Mouse (Mus musculus) forebrain, embryonic 13.5 days (tissue): ENCODE results near the gene Fgfr1op. TPM values are rescaled to one million over a fixed set of nuclear protein-coding genes. Genes with fewer than 3 reads are reported as not detected.
"Not testable (repeated sequence)": the region's sequence is repeated elsewhere in the genome, so short reads cannot be mapped to it uniquely, and the experiment has no call there.

Experiments
- ATAC-seq: fragments of 200-750 bp; cut with Nextera tagmentation; 2 replicates; pipeline ENCODE4 v1.8.0; 2017
- H3K27ac ChIP-seq: fragments of 300-500 bp; sonication (generic); 2 replicates; pipeline ENCODE4 v1.5.1; 2015; ENCODE audit warnings: inconsistent platforms, mild to moderate bottlenecking, moderate library complexity
- H3K27me3 ChIP-seq: fragments of 300-500 bp; sonication (generic); 2 replicates; pipeline ENCODE4 v1.6.1; 2015; ENCODE audit warnings: mild to moderate bottlenecking, inconsistent platforms
- H3K36me3 ChIP-seq: fragments of 300-500 bp; sonication (generic); 2 replicates; pipeline ENCODE4 v1.6.1; 2015; ENCODE audit warnings: mild to moderate bottlenecking, inconsistent platforms; ENCODE audit not compliant: poor library complexity, severe bottlenecking
- H3K4me1 ChIP-seq: fragments of 300-500 bp; sonication (generic); 2 replicates; pipeline ENCODE4 v1.6.1; 2015; ENCODE audit warnings: inconsistent platforms
- H3K4me2 ChIP-seq: fragments of 300-500 bp; sonication (generic); 2 replicates; pipeline ENCODE4 v1.6.1; 2015; ENCODE audit warnings: inconsistent platforms, mild to moderate bottlenecking, moderate library complexity
- H3K4me3 ChIP-seq: fragments of 300-500 bp; sonication (generic); 2 replicates; pipeline ENCODE4 v1.5.1; 2015; ENCODE audit warnings: mild to moderate bottlenecking, inconsistent platforms
- H3K9ac ChIP-seq: fragments of 300-500 bp; sonication (generic); 2 replicates; pipeline ENCODE4 v1.6.1; 2015; ENCODE audit warnings: mild to moderate bottlenecking, inconsistent platforms
- H3K9me3 ChIP-seq: fragments of 300-500 bp; sonication (generic); replicated peaks from 2 replicates; pipeline ENCODE4 v1.6.1; 2016; ENCODE audit warnings: inconsistent platforms
- WGBS: fragments of 180-500 bp; shearing (Covaris S2); methylation state at CpG from one replicate; pipeline ENCODE4 v1.1.7; 2015; 5-methylcytosine and 5-hydroxymethylcytosine counted together
- polyA plus RNA-seq: library from polyadenylated mRNA; unstranded; fragments of >200 nt; fragmentation: Nextera tagmentation; extraction: Ambion mirVana; gene quantifications from 2 replicates; pipeline ENCODE4 v1.2.1, GENCODE M21; 2015

Gene Fgfr1op
- 28.8 and 31.6 TPM in 2 replicates for polyA plus RNA-seq

DNA sequence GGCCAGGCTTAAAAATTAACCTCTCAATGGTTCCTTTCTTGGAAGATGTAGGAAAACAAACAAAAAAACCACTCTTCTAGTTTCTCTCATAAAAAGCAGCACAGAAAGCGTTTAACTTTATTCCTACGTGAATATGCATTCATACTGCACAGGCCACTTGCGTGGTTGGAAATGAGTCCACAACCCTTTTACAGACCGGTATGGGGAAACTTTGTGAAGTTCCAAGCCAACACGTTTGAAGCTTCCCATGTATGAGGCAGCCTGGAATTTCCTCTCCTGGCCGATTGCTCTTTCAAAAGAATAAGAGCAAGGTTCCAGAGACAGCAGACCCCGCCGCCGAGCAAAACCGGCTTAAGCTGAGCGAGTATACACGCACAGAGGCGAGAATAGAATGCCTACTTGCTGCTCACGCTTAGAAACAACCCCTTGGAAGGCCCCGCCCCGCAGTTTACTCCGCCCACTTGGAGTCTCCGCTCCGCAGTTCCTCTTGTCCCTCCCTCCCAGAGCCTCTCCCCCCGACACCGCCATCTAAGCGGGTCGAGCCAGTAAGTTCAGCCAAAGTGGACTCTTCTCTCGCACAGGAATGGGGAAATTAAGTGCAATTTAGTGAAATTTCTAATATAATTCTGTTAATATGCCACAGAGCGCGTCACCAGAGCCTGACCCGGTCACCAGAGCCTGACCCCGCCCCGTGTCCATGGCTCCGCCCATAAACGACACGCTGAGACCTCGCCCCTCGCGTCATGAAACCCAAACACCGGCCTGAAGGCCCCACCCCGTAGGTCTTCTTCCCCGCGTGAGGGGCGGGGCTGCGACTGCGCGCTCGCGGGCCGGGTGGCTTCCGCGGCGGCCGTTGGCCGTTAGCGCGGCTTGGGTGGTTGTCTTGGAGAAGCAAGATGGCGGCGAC, at the start of gene Fgfr1op:
TSS of gene Fgfr1op (plus strand) at position 801 of the 907 bp plus-strand sequence.
- H3K4me3 ChIP-seq = peak within 1 kb of the TSS; percentile 53
- H3K36me3 ChIP-seq = peaks cover 11% of the 10 kb centered on the region
- H3K4me2 ChIP-seq = peak within 1 kb of the TSS; percentile 57
- not testable (repeated sequence) for H3K9me3 ChIP-seq, H3K27ac ChIP-seq, H3K4me1 ChIP-seq, H3K27me3 ChIP-seq
- H3K9ac ChIP-seq = peak within 1 kb of the TSS; percentile 65
- ATAC-seq = peak; percentile 97
- WGBS = under 1% methylated on average over 16 of the region's 55 CpGs

DNA sequence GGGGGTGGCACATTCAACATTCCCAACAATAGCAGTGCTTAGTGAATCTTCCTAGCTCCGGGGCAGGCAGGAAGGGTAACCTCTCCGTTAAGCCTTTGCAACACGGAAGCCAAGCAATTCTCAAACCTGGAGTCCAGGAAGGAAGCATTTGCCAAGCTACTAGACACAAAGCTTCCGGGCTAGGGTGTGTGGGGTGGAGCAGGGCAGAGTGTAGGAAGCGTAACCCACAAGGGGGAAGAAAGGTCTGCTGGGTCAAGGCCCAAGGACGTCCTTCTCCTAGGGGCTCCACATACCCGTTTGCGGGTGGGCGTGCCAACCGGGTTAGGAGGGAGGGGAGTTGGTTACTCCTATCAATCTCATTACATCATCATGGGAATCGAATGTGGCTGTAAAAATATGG, 48.9 kb upstream of the Fgfr1op start:
- not testable (repeated sequence) for H3K27ac ChIP-seq, H3K9ac ChIP-seq, H3K36me3 ChIP-seq, H3K4me2 ChIP-seq, H3K9me3 ChIP-seq, H3K27me3 ChIP-seq, ATAC-seq, H3K4me3 ChIP-seq, H3K4me1 ChIP-seq
- WGBS = 79% methylated on average over 8 of the region's 11 CpGs

DNA sequence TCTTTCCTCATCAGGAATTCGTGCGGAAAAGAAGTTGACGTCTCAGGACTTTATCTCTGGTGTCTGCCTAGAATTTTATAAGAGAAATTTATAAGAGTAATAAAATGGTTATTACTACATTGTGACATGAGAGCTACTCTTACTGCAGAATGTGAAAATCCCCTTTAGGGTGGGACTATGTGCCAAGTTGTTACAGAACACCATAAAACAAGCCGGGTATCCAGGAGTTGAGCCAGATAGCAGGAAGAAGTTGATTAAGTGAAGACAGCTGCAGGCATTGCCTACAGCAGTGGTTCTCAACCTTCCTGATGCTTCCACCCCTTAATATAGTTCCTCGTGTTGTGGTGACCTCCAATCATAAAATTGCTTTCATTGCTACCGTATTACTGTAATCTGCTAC, 48.4 kb upstream of the Fgfr1op start:
- H3K4me1 ChIP-seq, H3K4me3 ChIP-seq, H3K9me3 ChIP-seq, ATAC-seq, H3K36me3 ChIP-seq, H3K27ac ChIP-seq, H3K4me2 ChIP-seq, H3K27me3 ChIP-seq, H3K9ac ChIP-seq: not testable (repeated sequence)
- WGBS = no CpG with 5 or more reads among the region's 6 CpGs

DNA sequence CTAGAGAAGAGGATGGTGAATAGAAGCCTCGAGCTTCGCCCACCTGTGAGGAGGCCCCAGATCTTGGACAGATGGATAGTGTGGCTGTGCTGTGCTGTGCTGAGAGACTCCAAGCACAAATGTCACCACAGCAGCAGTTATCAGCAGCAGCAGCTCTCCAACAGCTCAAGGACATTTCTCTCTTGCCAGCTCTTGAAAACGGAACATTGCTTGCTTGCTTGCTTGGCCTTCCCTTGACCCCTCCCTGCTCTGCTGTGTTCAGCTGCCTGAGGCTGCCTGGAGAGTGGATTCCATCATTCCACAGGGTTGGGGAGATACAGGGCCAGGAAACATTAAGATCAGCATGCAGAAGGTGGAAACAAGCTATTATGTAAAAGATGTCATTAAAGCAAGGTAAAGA, 42.3 kb upstream of the Fgfr1op start:
- WGBS = no CpG with 5 or more reads among the region's 3 CpGs
- not testable (repeated sequence) for ATAC-seq, H3K36me3 ChIP-seq, H3K27ac ChIP-seq, H3K4me3 ChIP-seq, H3K9ac ChIP-seq, H3K4me1 ChIP-seq, H3K9me3 ChIP-seq, H3K27me3 ChIP-seq, H3K4me2 ChIP-seq

DNA sequence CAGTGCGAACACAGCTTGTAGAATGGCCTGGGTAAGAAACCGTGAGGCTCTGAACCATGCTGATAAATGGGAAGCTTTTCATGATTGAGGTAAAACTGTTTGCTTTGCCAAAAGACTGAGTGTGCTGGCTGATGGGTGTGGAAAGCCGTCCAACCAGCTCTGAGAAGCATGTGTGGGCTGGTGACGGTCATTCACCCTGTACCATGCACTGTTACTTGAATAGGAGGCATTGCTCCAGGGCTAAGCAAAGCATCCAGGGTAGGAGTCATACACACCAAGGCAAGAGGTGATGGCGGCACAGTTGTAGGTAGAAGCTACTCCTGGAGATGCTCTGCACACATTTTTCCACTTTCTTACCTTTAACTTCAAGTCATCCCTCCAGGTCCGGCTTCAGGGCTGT, 40.7 kb upstream of the Fgfr1op start:
- H3K4me1 ChIP-seq, H3K9me3 ChIP-seq, H3K9ac ChIP-seq, ATAC-seq, H3K4me2 ChIP-seq, H3K27me3 ChIP-seq, H3K27ac ChIP-seq, H3K36me3 ChIP-seq, H3K4me3 ChIP-seq: not testable (repeated sequence)
- WGBS = 83% methylated on average over 1 of the region's 6 CpGs

DNA sequence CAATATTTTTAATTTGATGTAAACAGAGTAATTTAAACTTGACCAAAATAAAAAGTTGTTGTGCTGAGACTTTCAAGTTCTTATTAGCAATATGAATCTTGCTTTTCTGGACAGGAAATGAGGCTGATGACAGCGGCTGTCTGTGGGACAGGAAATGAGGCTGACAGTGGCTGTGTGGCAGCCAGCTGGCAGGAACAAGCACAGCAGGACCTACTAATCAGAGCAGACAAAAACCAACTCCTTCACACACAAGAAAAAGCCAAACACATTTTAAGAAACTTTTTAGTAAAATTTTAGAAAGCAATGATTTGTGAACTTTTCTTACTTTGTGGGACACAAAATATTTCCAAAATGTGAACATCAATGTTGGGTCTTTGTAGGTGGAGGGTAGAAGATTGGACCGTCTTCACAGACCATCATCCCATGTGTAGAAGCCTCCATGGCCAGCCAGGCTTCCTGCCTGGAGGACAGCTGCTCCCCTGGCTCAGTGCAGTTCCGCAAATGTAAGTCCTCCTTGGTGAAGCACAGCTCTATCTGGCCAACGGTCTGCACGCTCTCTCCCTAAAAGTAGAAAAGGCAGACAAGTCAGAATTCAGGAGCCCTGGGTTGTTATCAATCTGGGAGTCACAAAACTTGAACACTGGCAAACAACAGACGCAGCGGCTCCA, 36.8 kb upstream of the Fgfr1op start:
- not testable (repeated sequence) for H3K9me3 ChIP-seq, H3K4me3 ChIP-seq, H3K9ac ChIP-seq, H3K27ac ChIP-seq, ATAC-seq, H3K27me3 ChIP-seq, H3K4me2 ChIP-seq, H3K36me3 ChIP-seq, H3K4me1 ChIP-seq
- 100% methylated on average over 1 of the region's 7 CpGs for WGBS

DNA sequence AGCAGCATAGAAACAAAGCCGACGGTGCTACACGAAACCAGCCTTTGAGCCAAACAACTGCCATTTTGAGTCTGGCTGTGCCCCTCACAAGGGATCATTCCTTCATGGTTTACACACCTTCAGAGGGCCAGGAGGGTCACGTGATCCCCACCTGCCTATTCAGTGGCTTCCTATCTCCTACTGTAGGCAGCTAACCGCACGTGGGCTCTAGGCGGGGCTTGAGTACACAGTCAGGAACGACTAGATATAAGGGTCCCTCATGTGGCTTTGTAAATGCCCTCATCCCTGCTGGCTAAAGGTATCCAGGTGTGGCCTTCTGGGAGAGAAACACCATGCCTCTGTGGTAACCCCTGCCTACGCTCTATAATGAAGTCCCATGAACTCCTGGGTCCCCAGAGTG, 35.7 kb upstream of the Fgfr1op start:
- not testable (repeated sequence) for H3K27me3 ChIP-seq, ATAC-seq, H3K9me3 ChIP-seq, H3K4me2 ChIP-seq, H3K4me1 ChIP-seq, H3K36me3 ChIP-seq, H3K9ac ChIP-seq, H3K27ac ChIP-seq, H3K4me3 ChIP-seq
- 87% methylated on average over 9 of the region's 9 CpGs for WGBS

DNA sequence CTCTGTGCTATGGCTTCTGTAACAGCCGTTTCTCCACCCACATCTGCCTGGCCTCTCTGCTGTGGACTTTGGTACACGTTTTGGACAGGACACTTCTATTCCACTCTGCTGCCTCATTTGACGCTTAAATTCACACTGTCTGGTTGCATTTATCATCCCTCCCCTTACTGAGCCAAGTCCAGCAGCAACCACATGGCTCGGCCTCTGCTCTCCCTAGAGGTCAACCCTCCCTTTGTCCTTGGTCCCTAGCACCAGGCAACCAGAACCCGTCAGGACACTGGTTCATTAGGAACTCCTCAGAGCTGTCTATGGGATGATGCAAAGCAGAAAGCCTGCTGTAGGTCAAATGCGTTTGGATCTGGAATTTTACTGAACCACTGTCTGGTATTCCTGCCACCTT, 34.5 kb upstream of the Fgfr1op start:
- ATAC-seq, H3K4me1 ChIP-seq, H3K27ac ChIP-seq, H3K9me3 ChIP-seq, H3K4me3 ChIP-seq, H3K9ac ChIP-seq, H3K36me3 ChIP-seq, H3K4me2 ChIP-seq, H3K27me3 ChIP-seq: not testable (repeated sequence)
- no CpG with 5 or more reads among the region's 6 CpGs for WGBS

DNA sequence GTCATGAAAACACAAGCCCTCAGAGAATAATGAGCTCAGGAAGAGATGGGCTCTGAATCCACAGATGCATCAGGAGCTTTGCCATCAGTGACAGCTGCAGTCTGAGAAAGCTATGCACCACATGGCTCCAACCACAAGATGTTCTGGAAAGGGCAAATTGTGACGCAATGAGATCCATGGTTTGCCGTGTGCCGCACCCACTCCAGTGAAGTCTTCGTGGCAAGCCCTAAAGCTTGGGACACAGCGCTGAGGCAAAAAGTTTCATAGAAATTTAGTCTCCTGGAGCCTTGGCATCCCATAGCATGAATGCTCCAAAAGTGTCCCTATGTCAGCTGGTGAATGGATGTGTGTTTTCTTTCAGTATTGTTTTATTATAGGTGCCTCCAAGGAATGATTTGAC, 27.2 kb upstream of the Fgfr1op start:
- not testable (repeated sequence) for ATAC-seq, H3K27ac ChIP-seq, H3K36me3 ChIP-seq, H3K9me3 ChIP-seq, H3K9ac ChIP-seq, H3K27me3 ChIP-seq, H3K4me2 ChIP-seq, H3K4me1 ChIP-seq, H3K4me3 ChIP-seq
- 95% methylated on average over 5 of the region's 5 CpGs for WGBS

DNA sequence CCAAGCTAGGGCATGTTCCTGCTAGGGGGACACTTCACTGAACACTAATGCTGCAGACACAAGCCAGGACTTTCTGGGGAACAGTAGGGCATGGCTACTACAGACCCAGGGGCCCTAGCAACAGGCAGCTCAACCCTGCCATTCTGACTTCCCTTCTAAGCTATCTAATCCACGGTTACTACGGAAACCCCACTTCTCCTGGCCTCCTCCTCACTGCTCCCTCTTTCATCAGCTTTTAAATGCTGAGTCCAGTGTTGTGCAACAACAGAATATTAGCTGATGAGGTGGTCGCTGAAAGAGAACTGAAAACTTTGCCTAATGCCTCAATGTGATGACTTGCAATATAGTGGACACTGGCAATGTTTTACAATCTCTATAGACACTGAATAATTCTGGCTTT, 25.1 kb upstream of the Fgfr1op start:
- not testable (repeated sequence) for H3K36me3 ChIP-seq, H3K4me1 ChIP-seq, H3K4me3 ChIP-seq, H3K4me2 ChIP-seq, H3K9me3 ChIP-seq, H3K9ac ChIP-seq, ATAC-seq, H3K27ac ChIP-seq, H3K27me3 ChIP-seq
- 47% methylated on average over 3 of the region's 3 CpGs for WGBS

DNA sequence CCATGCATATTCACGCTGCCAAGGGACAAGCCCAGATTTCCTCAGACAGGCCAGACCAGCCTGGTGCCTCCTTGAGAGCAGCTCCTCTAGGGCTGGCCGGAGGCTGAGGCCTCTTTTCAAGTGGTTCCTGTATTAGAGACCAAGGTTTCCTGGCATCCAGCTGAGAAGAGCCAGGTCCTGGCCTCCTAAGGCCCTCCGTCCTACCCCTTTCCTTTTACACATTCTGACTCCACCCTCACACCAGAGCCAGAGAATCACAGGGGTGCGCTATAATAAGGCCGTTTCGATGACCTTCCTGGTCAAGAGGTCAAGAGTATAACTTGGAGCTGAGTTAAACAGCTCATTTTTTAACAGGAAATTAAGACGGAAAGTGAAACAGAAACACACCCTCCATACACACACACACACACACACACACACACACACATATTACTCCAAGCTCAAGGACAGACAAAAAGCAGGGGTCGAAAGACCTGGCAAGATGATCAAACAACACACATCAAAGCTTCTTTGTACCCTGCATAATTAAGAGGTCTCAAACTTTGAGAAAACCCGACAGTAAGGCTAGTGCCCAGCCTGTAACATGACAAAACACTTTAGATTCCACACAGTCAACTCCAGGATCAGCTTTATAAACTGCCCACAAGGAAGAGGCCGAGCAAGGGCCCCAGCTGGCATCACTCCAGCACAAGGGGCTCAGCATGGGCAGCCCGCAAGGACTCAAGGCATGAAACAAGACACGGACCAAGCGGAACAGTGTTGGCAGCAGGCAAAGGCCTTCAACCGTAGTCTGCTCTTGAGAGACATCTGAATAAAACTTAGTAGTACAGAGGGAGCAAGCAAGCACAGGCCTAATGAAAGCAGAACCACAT, 21.3 kb upstream of the Fgfr1op start:
- 50% methylated on average over 10 of the region's 14 CpGs for WGBS
- H3K4me1 ChIP-seq, H3K9me3 ChIP-seq, H3K27ac ChIP-seq, H3K36me3 ChIP-seq, H3K4me2 ChIP-seq, H3K4me3 ChIP-seq, H3K27me3 ChIP-seq, ATAC-seq, H3K9ac ChIP-seq: not testable (repeated sequence)

DNA sequence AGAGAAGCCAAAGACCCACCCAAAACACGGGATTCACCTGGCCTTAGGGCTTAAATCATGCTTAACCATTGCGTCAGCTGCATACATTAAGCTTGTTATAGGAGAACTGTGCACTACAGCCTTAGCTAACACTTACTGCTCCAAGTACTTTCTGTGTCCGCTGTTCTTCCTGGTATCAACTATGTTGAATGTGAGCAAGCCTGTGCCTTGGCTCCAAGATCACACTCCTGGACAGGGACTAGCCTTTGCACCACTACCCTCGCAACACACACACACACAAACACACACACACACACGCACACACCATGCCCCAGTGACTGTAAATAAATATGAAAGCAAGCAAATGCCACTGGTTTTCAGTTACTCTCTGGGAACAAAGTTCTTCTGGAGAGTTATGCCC, 18.4 kb upstream of the Fgfr1op start:
- not testable (repeated sequence) for ATAC-seq, H3K27ac ChIP-seq, H3K27me3 ChIP-seq, H3K36me3 ChIP-seq, H3K9me3 ChIP-seq, H3K4me1 ChIP-seq
- peak overlapping the region; percentile 63 for H3K4me2 ChIP-seq
- peak overlapping the region; percentile 53 for H3K4me3 ChIP-seq
- WGBS = 20% methylated on average over 5 of the region's 5 CpGs
- H3K9ac ChIP-seq = peak overlapping the region; percentile 68; the same call in 1 of the 2 replicates
